Mouse (Mus musculus): Measurements from ENCODE around the gene Sez6l2.

Gene Sez6l2

GRCm38 (mm10) chr7:126949793-126950646 is at the start of gene Sez6l2:
Sez6l2 (plus strand) TSS chr7:126950563.
- DNase-seq, result peak; percentile 89 to 97

- DNase-seq, result no peak
These were observed 44.8 kb upstream of the Sez6l2 start for GRCm38 (mm10) chr7:126905590-126905989.

GRCm38 (mm10) chr7:126914844-126915243 is 35.5 kb upstream of the Sez6l2 start:
- no peak for DNase-seq

- peak; percentile 35 to 49 for DNase-seq
These were observed 32.0 kb upstream of the Sez6l2 start for GRCm38 (mm10) chr7:126918356-126918755.

GRCm38 (mm10) chr7:126919973-126920372 is 30.4 kb upstream of the Sez6l2 start:
- no peak for DNase-seq

GRCm38 (mm10) chr7:126921563-126921962 is 28.8 kb upstream of the Sez6l2 start:
- peak; percentile 71 to 74 for DNase-seq

- peak; percentile 91 to 94 for DNase-seq
These were observed 27.7 kb upstream of the Sez6l2 start, which contains the start of gene Tmem219 for GRCm38 (mm10) chr7:126922624-126923060. Tmem219 (minus strand) TSS chr7:126922917.

- no peak for DNase-seq
These were observed 26.4 kb upstream of the Sez6l2 start for GRCm38 (mm10) chr7:126923999-126924398.

GRCm38 (mm10) chr7:126926299-126926698 is 24.1 kb upstream of the Sez6l2 start:
- no peak for DNase-seq

GRCm38 (mm10) chr7:126928384-126929037 is 21.9 kb upstream of the Sez6l2 start, which contains the start of gene Kctd13:
Kctd13 (plus strand) TSS chr7:126928879.
- DNase-seq, result peak; percentile 94 to 97

GRCm38 (mm10) chr7:126929046-126929445 is 21.3 kb upstream of the Sez6l2 start:
- DNase-seq, result peak in 1 of 2 experiments; percentile 40

GRCm38 (mm10) chr7:126932652-126933051 is 17.7 kb upstream of the Sez6l2 start:
- DNase-seq, result no peak

GRCm38 (mm10) chr7:126941171-126941570 is 9.2 kb upstream of the Sez6l2 start:
- no peak for DNase-seq

- DNase-seq, result no peak
These were observed 8.6 kb upstream of the Sez6l2 start for GRCm38 (mm10) chr7:126941801-126942200.

- peak in 1 of 2 experiments; percentile 59 for DNase-seq
These were observed 3.8 kb upstream of the Sez6l2 start for GRCm38 (mm10) chr7:126946530-126946929.

- no peak for DNase-seq
These were observed 1.7 kb upstream of the Sez6l2 start for GRCm38 (mm10) chr7:126948626-126949025.

- DNase-seq, result no peak
These were observed 965 bp upstream of the Sez6l2 start, which contains the start of gene Asphd1 for GRCm38 (mm10) chr7:126949403-126949792. Asphd1 (minus strand) TSS chr7:126949582.

GRCm38 (mm10) chr7:126950647-126951615 is 568 bp downstream of the Sez6l2 start:
- no peak for DNase-seq

- DNase-seq, result no peak
These were observed 1.4 kb downstream of the Sez6l2 start for GRCm38 (mm10) chr7:126951741-126952140.

- no peak for DNase-seq
These were observed 2.3 kb downstream of the Sez6l2 start for GRCm38 (mm10) chr7:126952646-126953045.

- no peak for DNase-seq
These were observed 4.8 kb downstream of the Sez6l2 start for GRCm38 (mm10) chr7:126955125-126955524.

- no peak for DNase-seq
These were observed 9.4 kb downstream of the Sez6l2 start for GRCm38 (mm10) chr7:126959780-126960179.
